Mouse (Mus musculus) urinary bladder, adult 18-20 months (tissue): ENCODE measurements around the gene Gm20509.
"Not testable (repeated sequence)": the region's sequence is repeated elsewhere in the genome, so short reads cannot be mapped to it uniquely, and the experiment has no call there.

Experiments
- DNase-seq, 2 experiments: peaks; one replicate each; pipeline ENCODE4 v3.0.0; 2022; ENCODE audit warnings: low spot score in 2 of 2, mixed read lengths in 2 of 2

The Gm20509 gene

DNA sequence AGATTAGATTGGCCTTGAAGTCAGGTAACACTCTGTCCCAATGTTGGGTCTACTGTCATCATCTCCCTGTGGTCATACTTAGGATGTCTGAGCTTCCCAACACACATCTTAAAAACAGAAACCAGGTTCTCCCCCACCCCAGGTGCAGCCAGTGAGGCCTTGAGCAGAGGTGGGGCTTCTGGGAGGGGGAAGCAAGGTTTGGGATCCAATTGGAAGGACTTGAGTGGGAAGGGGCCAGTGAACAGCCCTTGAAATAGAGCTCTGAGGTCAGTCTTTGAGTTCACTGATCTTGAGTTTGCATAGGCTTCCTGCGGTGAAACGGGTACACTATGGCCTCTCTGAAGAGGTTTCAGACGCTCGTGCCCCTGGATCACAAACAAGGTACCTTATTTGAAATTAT is at the start of gene Gm20509:
Gene Gm20509 (plus strand): TSS at position 290 of the 400 bp plus-strand sequence.
- DNase-seq: no peak

DNA sequence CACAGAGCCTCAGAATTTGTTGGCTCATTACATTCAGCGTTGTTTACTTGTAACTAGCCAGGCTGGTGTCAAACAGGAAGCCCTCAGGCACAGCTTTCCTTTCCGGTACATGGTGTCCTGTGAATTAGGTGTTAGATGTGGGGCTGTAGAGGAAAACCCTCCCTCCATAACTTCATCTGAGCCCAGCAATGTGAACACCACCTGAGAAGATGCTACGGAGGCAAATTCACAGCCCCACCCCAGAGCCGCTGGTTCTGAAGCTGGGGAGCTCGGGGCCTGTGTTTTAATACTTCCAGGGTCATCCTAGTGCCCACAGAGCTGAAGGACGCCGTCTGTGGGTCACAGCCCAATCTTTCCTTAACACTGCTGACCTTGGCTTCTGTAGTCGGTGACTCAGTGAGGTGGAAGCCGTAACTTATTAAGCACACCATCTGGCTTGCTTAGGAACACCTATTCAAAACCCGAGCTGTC is 46.8 kb upstream of the Gm20509 start:
- no peak for DNase-seq

DNA sequence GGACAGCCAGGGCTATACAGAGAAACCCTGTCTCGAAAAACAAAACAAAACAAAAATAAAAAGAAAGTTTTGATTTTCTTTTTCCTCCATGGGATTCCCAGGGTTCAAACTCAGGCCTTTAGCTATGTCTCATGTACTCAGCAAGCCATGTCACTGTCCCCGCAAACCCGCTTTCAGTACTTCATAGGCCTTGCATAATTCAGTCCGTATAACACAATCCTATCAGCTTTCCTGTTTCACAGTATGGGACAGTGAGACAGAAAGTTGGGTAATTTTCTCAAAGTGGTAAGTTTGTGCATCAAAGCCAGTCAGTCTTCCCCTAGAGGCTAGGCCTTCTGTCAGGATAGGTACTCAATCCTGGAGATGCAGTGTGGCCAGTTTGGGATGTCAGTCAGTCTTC is 43.0 kb upstream of the Gm20509 start:
- DNase-seq: no peak

DNA sequence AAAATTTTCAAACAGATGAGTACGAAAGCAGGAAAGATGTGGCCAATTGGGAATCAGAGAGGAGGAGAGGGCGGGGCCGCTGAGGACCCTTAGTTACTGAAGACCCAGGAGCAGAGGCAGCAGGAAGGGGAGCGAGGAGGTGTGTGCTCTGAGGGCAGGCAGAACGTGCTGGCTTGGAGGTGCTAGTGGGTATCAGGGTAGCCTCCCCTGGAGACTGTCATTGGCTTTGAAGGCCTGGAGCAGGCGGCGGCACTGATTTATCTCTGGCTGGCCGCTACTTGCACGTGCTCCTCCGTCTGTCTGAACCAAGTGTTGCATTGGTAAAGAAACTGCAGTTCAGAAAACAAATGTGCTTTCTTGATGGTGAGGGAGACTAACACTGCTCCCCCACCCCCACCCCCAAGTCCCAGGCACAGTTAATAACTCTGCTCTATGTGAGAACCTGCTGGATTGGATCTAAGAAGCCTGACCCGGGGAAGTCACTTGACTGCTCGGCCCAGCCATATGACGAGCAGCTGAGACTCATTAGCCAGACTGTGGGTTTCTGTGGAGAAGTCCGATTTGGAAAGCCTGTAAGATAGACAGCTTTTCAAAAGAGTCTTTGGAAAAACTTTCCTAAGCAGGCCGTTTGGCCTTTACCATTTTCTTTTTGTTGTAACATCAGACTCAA is 38.5 kb upstream of the Gm20509 start:
- no peak for DNase-seq

DNA sequence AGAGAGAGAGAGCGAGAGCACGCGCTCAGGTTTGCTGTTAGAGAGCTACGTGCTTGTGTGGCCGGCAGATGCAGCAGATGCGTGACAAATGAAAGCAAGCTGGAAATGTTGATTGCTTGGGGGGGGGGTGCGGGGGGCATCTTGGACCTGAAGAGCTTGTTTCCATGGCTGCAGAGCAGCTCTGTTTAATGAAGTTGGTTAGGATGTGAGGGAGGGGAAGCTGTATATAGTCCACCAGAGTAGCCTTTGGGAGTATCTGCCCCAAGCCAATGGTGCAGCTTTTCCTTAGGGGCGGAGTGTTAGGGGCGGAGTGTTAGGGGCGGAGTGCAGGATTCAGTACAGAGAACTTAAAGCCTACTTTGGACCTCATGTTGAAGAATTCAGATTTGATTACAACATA is 35.2 kb upstream of the Gm20509 start:
- DNase-seq: no peak

DNA sequence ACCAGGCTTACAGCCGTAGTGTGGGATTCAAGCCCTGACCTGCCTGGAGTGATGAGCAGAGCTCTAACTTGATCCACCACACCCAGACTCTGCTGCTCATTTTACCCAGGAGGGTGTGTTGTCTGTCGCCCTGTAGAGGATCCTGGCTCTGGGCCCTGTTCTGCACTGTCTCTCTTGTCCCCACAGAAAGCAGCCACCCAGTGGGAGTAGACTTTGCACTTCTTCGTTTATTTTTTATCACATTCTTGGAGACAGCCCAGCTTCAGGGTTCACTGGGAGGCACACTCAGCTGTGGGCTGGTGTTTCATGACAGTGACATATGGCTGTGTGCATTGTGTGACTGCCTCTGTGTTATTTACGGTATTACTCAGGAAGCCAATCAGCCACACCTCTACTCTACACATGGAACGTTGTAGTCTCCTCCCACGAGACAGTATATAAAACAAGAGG is 34.0 kb upstream of the Gm20509 start:
- peak in 1 of 2 experiments; percentile 32 for DNase-seq

DNA sequence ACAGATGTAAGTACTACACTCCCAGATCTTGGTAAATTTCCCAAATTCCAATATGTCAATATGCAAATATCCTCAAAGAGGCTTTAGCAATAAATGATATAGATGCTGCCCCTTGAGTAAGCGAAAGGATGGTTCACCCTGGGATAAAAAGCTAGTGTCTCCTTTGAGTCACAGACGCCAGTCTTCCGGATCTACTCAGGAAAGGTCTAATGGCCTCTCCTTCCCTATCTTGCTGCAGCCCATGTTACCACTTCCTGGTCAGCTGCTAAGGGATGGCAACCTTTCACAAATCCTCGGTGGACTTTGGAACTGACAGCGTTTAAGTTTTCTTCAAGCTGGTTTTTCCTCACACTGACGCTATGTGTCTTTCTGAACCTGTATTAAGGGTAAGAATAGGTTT is 33.6 kb upstream of the Gm20509 start:
- DNase-seq: no peak

DNA sequence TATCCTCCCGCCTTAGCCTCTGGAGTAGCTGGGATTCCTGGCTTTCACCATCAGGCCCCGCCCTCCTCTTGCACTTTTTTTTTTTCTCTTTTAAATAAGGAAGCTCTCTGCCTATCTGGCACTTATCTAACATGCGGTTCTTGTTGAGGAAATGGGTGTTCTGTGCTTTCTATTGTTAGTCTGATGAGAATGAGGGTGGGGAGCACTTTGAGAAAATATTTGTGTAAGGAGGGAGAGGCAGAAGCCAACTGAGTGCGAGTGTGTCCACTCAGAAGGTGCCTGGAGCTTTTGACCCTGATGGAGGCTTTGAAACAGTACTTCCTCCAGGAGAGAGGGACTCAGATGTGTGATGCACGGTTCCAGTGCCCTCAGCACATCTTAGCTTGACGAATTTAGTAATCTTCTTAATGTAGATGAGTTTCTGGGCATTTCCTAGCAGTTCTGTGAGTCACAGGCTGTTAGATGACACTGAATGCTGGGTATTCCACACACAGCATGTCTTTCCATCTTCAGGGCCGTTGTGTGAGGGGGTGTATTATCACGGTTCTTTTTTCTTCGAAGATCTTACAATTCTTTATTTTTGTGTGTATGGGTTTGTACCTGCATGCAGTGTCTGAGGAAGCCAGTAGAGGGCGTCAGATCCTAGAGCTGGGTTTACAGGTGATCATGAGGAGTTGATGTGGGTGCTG is 31.2 kb upstream of the Gm20509 start:
- no peak for DNase-seq

DNA sequence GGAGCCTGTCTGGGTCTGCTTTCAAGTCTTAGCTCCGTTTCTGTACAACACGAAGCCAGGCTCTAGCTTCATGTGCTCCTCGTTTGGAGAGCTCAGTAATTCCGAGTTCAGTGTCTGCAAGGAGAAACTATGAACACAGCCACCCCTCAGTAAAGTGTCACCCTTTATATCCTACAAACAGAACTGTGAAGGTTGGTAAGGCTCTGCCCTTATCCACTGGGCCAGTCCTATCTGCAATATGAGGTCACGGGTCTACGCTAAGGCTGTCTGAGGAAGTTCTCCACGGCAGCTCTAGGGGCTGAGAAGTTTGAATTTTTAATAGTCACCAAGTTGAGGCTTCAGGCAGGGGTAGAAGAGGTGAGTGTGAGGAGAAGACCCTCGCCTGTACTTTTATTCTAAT is 29.8 kb upstream of the Gm20509 start:
- DNase-seq: no peak

DNA sequence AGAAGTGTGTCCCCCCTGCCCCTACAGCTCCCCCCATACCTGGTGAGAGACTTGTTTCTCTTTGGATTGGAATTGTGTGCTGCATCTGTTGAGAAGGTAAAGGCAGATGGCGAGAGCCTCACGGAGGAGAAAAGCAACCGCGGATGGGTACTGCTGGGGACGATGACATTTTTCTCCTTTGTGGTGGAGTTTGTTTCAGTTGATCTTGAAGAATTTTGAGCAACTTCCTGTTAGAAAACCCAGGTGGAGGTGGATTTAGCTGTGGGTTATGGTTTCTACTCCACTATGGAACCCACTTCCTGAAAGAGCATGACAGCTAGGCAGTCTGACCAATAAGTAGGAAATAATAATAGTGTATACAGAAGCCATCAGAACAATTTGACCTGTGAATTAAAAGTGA is 29.1 kb upstream of the Gm20509 start:
- DNase-seq: no peak

DNA sequence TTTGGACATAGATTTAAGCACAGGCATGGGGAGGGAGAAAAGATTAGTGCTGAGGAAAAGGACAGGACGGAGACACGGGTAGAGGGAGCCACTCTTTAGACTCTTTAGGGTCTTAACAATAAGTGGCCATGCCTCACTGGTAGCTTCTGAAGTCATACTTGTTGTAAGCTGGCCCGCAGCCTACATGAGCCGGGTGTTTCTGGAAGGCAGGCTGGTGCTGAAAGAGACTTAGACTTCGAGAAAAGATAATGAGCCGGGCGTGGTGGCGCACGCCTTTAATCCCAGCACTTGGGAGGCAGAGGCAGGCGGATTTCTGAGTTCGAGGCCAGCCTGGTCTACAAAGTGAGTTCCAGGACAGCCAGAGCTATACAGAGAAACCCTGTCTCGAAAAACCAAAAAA is 22.9 kb upstream of the Gm20509 start:
- not testable (repeated sequence) for DNase-seq

DNA sequence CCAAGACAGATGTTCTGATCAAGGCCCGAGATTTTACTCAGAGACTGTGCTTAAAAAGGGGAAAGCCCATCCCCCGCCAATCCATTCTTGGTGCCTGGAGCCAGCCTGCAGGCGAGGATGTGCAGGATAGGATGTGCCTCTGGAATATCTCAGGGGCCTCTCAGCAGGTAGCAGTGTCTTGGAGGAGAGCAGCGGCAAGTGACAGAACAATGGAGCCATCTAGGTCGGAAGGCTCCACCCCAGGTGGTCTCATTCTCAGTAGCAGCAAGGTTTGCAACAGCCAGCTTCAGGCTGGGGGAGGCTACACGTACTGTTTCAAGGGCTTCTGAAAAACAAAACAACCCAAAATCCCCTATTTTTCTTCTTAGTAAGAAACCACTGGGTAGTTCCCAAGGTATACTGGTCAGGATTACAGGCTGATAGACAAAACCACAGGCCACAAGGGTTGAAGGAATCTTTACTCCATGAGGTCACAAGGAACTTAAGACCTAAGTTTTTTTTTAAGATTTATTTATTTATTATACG is 22.4 kb upstream of the Gm20509 start:
- DNase-seq: no peak

DNA sequence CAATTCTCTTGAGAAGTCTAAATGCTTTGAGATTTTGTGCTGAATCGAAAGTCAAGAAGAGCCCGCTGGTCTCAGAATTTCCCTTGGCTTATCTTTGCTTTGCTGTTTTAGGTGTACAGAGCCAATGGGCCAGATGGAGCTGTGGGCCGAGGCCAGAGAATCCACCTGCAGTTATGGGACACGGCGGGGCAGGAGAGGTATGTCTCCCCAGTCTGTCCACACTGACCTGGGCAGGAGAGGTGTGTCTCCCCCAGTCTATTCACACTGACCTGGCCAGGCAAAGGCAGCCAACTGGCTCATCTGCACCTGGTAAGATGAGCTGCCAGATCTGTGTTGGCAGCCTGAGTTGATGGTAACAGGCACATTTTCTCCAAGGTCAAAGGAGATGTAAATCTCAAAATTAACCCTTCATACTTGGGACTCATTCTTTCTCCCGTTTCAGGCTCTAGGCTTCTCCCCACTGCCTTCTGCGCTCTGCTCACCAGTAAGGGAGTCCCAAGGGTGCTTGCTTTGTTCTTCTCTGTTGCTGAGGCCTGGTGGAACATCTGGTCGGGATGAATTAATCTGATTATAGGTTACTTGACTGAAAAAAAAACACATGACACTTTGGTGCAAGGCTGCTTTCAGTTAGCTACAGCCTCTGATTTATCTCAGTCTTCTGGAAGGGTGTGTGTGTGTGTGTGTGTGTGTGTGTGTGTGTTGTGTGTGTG is 19.8 kb upstream of the Gm20509 start:
- DNase-seq: no peak

DNA sequence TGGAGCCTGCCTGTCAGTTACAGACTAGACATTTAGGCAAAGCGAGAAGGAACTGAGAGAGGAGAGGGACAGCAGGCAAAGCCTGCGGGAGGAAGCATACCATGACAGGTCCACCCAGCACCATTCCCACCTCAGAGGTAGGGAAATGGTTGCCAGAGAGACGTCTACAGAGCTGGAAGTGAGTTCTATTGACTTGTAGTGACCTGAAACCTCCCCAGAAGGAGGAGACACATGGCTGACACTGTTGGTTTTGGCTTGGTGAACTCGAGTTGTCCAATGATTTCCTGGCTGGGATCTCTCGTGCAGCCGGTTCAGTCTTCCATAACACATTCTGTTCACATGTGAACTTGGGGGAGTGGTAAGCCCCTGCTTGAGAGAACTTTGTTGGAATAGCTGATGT is 18.3 kb upstream of the Gm20509 start:
- DNase-seq: no peak

DNA sequence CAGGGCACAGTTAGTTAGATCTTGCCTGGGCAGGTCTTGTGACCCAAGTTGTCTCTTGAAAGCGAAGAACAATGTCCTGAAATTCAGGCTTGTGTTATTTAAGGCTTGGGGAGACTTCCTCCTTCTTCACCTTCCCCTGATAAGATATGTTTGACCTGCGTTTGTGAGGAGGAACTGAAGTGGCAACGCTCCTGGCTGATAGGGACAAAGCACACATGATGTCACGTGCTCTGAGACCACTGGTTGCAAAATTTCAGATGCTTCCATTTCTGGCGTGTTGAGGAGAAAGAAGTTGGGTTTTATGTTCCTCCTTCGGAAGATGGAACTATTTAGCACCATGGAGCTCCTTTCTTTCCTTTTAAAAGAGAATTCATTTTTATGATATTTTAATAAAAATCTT is 16.4 kb upstream of the Gm20509 start:
- DNase-seq: no peak

DNA sequence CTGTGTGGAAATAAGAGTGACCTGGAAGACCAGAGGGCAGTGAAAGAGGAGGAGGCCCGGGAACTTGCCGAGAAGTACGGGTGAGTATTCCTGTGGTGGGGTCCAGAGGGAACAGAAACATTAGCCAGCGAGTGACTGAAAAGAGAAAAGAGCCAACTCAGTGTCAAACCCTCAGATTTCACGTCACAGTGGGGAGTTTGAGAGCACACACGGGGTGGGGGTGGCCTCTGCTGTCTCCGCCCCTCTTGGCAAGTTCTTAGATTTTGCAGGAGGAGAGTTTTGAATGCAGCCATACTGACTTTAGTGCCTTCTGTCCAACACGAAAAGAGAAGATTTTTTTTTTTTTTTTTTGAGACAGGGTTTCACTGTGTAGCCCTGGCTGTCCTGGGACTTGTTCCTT is 15.1 kb upstream of the Gm20509 start:
- DNase-seq: no peak

DNA sequence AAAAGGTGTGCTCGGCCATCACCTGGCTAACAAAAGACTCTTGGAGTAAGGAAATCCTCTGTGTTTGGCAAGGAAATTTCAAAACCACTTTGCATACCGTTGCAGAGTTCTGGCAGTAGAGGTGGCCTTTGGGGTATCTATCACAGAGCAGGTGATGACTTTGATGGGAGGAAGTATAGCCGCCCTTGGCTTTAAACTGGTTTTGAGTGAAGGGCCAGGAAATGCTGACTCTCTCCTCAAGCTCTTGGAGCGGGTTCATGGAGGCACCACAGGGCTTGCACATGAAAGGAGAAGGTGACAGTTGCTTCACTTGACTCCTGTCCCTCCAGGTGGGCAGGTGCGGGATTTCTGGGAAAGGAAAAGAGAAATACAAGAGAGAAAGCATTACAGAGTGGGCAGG is 14.7 kb upstream of the Gm20509 start:
- no peak for DNase-seq

DNA sequence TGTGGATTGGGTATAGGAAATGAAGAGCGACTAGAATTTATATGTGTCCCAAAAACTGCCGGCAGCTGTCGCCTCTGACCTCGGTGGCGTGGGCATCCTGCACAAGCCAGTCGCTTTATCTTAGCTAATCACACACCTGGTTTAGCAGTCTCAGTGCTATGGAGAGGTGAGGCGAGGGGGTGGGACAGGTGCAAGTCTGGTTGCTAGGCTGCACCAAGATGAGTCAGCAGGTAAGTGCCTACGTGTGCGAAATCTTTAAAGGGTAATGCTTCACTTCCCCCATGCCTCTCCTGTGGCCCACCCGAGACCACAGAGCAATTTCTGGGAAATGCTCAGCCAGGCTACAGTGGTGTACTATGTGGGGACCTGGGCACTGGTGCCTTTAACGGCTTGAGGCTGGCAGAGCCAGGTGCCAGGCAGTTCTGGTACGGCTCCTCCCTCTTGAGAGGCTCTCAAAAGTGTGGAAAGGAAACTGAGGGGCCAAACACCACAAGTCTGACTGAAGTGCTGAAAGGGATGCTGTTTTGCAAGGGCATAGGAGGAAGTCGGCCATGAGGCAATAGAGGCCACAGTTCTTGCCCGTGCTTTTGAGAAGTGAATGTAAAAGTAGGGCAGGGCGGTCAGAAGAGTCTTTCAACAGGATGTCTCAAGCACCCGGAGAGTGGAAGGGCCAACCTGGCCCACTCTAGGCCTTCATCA is 12.9 kb upstream of the Gm20509 start:
- DNase-seq: peak in 1 of 2 experiments; percentile 34

DNA sequence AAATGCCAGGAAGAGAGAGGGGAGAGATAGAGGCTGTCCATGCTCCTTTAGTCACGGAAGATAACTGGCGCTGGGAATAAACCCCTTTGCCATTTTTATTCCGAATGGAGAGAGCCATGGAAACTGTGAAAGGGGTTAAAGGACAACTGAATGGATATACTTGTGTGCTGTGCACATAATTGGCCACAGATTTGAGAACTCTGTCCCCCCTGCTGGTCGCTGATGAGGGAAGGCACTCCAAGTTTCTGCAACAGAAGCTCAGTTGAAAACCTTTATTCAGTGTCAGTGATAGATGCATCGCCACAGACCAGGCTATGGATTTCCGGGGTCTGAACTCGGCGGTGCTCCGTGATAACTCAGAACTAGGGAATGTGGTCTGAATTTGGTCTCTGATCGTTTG is 12.1 kb upstream of the Gm20509 start:
- no peak for DNase-seq

DNA sequence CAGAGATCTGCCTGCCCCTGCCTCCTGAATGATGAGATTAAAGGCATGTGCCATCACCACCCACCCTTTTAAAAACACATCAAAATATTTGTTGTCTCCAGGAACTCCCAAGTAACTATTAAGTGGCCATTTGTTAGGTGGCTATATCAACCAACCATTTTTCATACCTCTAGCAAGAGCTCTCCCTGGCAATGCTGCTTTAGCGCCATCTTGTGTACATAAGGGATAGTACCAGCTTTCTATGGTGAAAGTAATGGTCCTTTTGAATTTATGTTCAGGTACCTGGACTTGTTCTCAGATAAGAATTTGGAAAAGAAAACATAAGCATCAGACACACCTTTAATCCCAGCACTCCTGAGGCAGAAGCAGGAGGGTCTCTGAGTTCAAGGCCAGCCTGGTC is 10.5 kb upstream of the Gm20509 start:
- DNase-seq: no peak

DNA sequence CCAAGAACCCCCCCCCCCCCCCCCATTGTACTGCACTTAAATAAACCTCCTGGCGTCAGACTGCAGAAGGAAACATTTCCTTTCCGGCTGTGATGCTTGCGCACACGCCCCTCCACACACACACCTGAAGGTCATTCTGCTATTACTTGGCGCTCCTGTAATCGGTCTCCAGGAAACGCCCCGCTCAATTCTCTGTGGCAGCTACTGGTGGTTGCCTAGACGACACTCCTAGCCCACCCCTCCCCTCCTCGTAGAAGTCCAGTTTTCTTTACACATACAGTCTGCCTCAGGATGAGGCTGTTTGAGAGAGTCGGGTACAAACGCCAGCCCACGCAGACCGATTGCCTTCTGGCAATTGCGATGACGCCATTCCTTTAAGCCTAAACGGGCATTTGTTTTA is 7.7 kb upstream of the Gm20509 start:
- DNase-seq: no peak

DNA sequence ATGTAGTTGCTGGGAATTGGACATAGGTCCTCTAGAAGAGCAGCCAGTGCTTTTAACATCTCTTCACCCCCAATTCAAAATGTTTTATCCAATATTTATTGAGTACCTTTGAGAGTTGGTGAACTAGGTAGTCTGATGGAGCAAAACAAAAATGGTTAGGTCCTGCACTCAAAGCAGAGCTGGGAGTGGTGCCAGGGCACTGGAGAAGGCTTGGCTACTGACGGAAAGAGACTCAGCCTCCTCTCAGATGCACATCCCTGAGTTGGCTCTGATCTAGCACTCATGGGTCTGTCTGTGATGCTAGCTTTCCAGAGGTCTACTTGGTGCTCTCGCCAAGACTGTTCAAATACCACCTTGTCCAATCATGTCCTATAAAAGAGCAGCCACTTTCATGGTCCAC is 4.4 kb upstream of the Gm20509 start:
- DNase-seq: no peak
